Mouse (Mus musculus) intestine, postnatal 0 days (tissue): Measurements from ENCODE around the gene Trpc6. TPM values are rescaled to one million over a fixed set of nuclear protein-coding genes. Genes with fewer than 3 reads are reported as not detected.

ENCODE experiments used
- ATAC-seq: fragments of 200-750 bp; cut with Nextera tagmentation; 2 replicates; pipeline ENCODE4 v1.8.0; 2017; ENCODE audit warnings: mild to moderate bottlenecking, moderate TSS enrichment, moderate library complexity
- H3K27ac ChIP-seq: fragments of 300-500 bp; sonication (generic); 2 replicates; pipeline ENCODE4 v1.5.1; 2014; ENCODE audit warnings: mild to moderate bottlenecking, low read depth, low read length, moderate library complexity
- H3K27me3 ChIP-seq: fragments of 300-500 bp; sonication (generic); replicated peaks from 2 replicates; pipeline ENCODE4 v1.6.1; 2014; ENCODE audit warnings: low read length, mixed read lengths; ENCODE audit not compliant: control insufficient read depth, insufficient read depth
- H3K36me3 ChIP-seq: fragments of 300-500 bp; sonication (generic); 2 replicates; pipeline ENCODE4 v1.6.1; 2014; ENCODE audit warnings: mild to moderate bottlenecking, moderate library complexity; ENCODE audit not compliant: control insufficient read depth, insufficient read depth
- H3K4me1 ChIP-seq: fragments of 300-500 bp; sonication (generic); replicated peaks from 2 replicates; pipeline ENCODE4 v1.6.1; 2014; ENCODE audit warnings: antibody characterized with exemption, low read length, mixed read lengths; ENCODE audit not compliant: control insufficient read depth, insufficient read depth
- H3K4me2 ChIP-seq: fragments of 300-500 bp; sonication (generic); replicated peaks from 2 replicates; pipeline ENCODE4 v1.6.1; 2014; ENCODE audit warnings: low read depth, mild to moderate bottlenecking, moderate library complexity
- H3K4me3 ChIP-seq: fragments of 300-500 bp; sonication (generic); 2 replicates; pipeline ENCODE4 v1.5.1; 2014; ENCODE audit warnings: low read depth, low read length
- H3K9ac ChIP-seq: fragments of 300-500 bp; sonication (generic); 2 replicates; pipeline ENCODE4 v1.6.1; 2014; ENCODE audit warnings: mild to moderate bottlenecking, low read depth, low read length
- H3K9me3 ChIP-seq: fragments of 300-500 bp; sonication (generic); 2 replicates; pipeline ENCODE4 v1.6.1; 2016; ENCODE audit warnings: mixed run types; ENCODE audit not compliant: control insufficient read depth
- CTCF ChIP-seq: sonication (generic); IDR thresholded peaks from 2 replicates; pipeline ENCODE4 v1.5.1; 2016; ENCODE audit warnings: low read depth, mild to moderate bottlenecking, control low read depth, antibody characterized with exemption, moderate library complexity
- WGBS: fragments of 180-500 bp; shearing (Covaris S2); extraction: QIAGEN DNeasy Blood & Tissue Kit; methylation state at CpG from one replicate; pipeline ENCODE4 v1.1.7; 2014; 5-methylcytosine and 5-hydroxymethylcytosine counted together
- polyA plus RNA-seq: library from polyadenylated mRNA; unstranded; fragments of >200 nt; fragmentation: Nextera tagmentation; extraction: Ambion mirVana; gene quantifications from 2 replicates; pipeline ENCODE4 v1.2.1, GENCODE M21; 2015

The Trpc6 gene
- polyA plus RNA-seq, 1 experiment from 2014 or later = 2.1 TPM

GRCm38 (mm10) chr9:8729056-8729455 lies 185.1 kb downstream of the Trpc6 start:
- TF ChIP-seq CTCF = no peak
- no peak for ATAC-seq

More at GRCm38 (mm10) chr9:8729056-8729455, 185.1 kb downstream of the Trpc6 start:
- Histone ChIP-seq H3K4me1 (no peaks in the 10 kb centered on the region), H3K9ac (no peak overlapping the region), H3K4me2 (no peak overlapping the region), H3K36me3 (no peaks in the 10 kb centered on the region), H3K9me3 (no peaks in the 10 kb centered on the region), H3K27ac (no peak overlapping the region), H3K4me3 (no peak overlapping the region), H3K27me3 (no peaks in the 10 kb centered on the region)
- 78% methylated on average over 3 of the region's 3 CpGs for WGBS
